Mouse (Mus musculus): ENCODE measurements at regions not wholly inside any gene's neighbourhood (a gene's known extent, or its start where the extent isn't known, plus 50 kb on each side); places are given as distances from the start of the nearest gene placed in this dataset.

DNA sequence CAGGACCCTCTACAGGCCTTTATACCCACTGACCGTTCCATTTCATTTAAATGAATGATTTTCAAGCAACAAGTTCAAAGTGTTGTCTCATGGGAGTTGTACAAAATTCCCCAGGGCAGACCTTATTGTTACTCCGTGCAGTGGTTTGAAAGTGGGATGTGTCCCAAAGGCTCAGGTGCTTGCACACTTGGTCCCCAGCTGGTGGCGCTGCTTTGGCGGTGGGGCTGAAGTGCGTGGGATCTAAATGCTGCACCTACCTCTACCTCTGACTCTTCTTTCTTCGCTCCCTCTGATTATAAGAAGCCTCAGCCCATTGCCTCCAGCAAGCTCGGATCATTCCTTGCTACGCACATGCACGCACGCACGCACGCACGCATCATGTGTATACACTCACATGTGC lies 131.0 kb upstream of the Cops8 start:
- Histone ChIP-seq H3K27ac (no peak overlapping the region), H3K4me3 (no peak overlapping the region)
- no peak for TF ChIP-seq CTCF (IDR thresholded peaks at IDR 0.05)
- no peak for DNase-seq
- intact Hi-C loops (cut with DNase I) = no loop called here

DNA sequence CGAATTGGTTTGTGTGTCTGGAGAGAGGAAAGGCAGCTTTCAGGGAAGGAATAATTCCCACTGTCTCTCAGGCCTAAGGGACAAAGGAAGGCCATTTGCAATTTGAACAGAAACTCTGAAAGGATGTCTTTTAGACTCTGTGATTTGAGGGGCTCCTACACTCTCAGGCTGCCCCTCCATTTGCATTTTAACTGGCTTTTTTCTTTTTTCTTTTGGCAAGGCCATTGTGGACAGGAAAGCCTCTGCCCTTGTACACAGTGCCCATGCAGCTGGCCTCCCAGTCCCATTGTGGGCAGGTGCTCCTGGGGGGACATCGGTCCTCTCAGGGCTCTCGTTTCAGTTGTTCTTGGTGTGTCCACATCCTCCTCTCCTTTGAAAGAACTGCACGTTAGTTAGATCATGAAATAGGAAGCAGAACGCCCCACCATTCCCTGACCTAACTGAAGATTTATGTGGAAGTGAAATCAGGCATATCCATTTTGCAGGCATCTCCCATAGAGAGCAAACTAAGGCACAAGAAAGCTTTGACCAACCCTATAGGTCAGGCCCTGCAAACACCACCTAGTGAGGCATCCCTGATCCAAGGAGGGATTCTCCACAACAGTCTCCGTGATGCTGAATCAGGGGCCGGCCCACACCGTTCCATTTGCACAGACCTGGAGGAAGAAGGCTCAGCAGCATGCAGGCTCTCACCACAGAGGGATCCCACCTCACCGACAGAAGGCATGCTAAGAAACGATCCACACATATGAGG lies 127.5 kb upstream of the Cops8 start:
- no peak for DNase-seq
- TF ChIP-seq CTCF (IDR thresholded peaks at IDR 0.05) = no peak
- intact Hi-C loops (cut with DNase I) = no loop called here
- H3K4me3 ChIP-seq = no peak overlapping the region
- no peak overlapping the region for H3K27ac ChIP-seq

DNA sequence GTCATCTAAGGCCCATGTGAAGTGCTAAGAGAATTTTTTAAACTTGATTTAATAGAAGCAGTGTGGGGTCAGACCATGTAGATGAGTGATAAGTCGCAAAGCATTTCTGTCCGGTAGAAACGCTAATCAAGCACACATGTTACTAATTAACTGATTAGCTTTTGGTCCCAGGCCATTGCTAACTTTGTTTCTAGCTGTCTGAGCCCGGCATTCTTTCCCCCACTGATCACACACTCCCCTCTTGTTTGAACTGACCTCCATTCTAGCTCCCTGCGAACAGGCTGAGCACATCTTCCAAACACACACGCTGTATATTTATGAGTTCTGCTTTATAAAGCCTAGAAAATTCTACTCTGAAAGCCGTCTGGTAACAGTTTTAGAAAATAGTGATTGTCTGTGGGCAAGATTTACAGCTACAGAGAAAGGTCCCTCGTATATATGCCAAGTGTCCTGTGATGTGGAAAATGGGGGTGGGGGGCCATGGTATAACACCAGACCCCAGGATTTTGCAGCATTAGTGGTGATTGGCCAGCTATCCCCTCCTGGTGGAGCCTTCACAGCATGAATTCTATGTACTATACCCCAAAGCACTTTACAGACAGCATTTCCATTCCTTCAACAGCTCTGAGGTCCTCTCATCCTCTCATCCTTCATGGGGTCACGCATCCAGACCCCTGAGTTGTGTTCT lies 126.1 kb upstream of the Cops8 start:
- H3K27ac ChIP-seq = no peak overlapping the region
- H3K4me3 ChIP-seq = no peak overlapping the region
- no peak for TF ChIP-seq CTCF (IDR thresholded peaks at IDR 0.05)
- intact Hi-C loops (cut with DNase I) = no loop called here
- no peak for DNase-seq

DNA sequence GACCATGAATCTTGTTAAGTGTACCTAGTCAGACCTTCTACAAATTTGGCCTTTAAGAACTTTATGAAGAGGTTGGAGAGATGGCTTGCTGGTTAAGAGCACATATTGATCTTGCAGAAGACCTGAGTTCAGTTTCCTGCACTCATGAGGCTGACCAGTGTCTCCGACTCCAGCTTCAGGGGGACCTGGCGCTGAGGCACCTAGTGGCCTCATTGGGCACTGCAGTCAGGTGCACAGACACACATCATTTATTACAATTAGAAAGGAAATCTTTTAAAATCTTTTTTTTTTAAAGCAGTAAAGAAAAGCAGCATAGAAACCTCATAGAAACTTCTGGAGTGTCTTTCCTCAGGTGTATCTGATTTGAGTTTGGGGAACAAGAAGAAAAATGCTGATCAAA lies 123.9 kb upstream of the Cops8 start:
- no peak for DNase-seq
- TF ChIP-seq CTCF (IDR thresholded peaks at IDR 0.05) = peak; percentile 16; the same call in 1 of the 2 replicates
- no peak overlapping the region for H3K27ac ChIP-seq
- H3K4me3 ChIP-seq = no peak overlapping the region
- intact Hi-C loops (cut with DNase I) = no loop called here

DNA sequence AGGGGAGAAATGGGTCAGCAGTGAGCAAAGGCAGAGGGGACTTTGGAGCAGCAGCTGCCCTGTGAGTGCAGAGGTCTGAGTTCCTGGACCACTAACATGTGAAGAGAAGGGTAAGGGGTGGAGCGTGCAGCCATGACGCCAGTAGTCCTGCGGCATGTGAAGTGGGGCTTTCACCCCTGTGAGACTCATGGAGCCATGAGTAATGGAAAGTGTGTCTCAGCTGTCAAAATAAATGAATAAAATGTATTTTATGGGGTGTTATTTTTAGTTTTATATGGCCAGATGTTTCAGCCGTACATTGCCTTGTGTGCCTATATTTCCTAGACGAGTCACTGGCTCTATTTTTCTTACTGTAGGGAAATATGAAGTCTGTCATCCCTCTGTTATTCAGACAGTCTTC lies 121.5 kb upstream of the Cops8 start:
- Histone ChIP-seq H3K27ac (no peak overlapping the region), H3K4me3 (no peak overlapping the region)
- DNase-seq = no peak
- TF ChIP-seq CTCF (IDR thresholded peaks at IDR 0.05) = no peak
- intact Hi-C loops (cut with DNase I) = no loop called here

DNA sequence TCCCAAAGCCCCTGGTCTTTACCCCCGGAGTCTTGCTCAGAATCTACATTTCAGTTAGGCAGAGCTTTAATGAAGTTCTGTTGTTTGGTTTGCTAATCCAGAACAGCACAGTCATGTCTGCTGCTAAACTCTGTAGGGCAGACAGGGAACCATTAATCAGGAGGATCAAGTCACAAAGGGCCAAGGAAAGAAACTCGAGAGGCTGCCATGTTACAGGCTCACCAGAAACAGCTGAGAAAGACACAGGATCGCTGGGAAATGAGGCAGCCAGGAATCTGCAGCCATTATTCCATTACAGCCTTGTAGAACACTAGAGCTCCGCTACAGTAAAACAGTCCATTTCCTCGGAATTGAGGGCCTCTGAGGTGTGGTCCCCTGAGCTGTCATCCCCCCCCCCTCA lies 121.1 kb upstream of the Cops8 start:
- Histone ChIP-seq H3K4me3 (no peak overlapping the region), H3K27ac (no peak overlapping the region)
- no peak for DNase-seq
- TF ChIP-seq CTCF (IDR thresholded peaks at IDR 0.05) = no peak
- intact Hi-C loops (cut with DNase I) = no loop called here

DNA sequence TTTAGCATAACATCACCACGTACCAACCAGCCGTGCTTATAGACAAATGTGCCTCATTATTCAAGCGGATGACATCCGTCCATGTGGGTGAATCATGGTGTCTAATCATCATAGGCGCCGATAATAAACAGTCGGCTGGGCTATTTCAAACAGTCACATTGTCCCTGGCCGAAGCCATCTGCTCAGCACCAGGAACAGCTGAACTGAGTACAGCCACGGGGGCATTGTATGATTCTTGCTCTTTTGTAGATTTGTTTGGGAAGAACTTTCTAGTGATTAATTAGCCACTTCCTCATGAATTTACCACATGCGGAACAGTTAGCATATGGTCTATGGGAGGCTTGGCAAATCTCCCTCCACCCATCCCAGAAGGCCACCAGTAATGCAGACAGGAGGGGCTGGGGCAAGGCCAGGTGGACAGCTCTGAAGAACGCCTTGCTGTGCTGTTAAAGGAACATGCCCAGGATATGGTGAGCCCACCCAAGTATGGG lies 116.4 kb upstream of the Cops8 start:
- no peak for TF ChIP-seq CTCF (IDR thresholded peaks at IDR 0.05)
- Histone ChIP-seq H3K4me3 (no peak overlapping the region), H3K27ac (no peak overlapping the region)
- intact Hi-C loops (cut with DNase I) = no loop called here
- DNase-seq = no peak

DNA sequence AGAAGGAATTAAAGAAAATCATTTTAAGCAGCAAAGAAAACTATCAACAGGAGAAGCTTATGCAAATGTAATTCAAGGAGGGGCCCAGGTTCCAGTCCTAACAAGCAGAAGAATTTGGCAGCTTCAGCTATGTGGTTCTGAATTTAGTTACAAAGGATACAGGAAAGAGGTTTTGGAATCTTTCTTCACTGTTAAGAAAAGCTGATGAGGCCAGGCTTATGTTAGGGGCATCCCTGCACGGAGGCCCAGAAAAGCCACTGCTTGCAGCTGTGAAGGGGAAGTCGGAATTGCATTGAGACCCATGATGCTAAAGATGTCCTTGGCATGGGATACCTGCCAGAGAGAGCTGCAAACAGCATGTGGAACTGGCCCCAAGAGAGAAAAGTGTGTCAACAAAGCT lies 114.9 kb upstream of the Cops8 start:
- intact Hi-C loops (cut with DNase I) = no loop called here
- Histone ChIP-seq H3K27ac (peak overlapping the region; percentile 10; the same call in 1 of the 2 replicates), H3K4me3 (no peak overlapping the region)
- no peak for DNase-seq
- no peak for TF ChIP-seq CTCF (IDR thresholded peaks at IDR 0.05)

DNA sequence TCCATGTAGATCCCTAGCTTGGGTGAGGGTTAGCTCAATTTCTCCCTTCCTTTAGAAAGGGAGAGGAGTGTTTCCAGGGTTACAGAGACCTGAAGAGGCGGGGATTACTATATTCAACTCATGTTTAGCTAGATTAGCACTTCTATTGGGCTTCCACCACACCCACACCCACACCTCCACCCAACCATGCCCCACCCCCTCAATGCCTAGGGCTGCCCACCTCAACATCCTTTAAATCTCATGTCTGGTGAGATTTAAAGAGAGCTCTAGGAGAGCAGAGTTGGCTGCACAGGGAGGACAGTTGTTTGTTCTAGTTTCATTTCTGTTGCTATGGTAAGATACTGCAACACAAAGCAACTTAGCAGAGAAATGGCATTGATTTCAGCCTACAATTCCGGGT lies 113.8 kb upstream of the Cops8 start:
- peak overlapping the region; percentile 20; the same call in 1 of the 2 replicates for H3K27ac ChIP-seq
- no peak for DNase-seq
- TF ChIP-seq CTCF (IDR thresholded peaks at IDR 0.05) = no peak
- H3K4me3 ChIP-seq = no peak overlapping the region
- intact Hi-C loops (cut with DNase I) = no loop called here

DNA sequence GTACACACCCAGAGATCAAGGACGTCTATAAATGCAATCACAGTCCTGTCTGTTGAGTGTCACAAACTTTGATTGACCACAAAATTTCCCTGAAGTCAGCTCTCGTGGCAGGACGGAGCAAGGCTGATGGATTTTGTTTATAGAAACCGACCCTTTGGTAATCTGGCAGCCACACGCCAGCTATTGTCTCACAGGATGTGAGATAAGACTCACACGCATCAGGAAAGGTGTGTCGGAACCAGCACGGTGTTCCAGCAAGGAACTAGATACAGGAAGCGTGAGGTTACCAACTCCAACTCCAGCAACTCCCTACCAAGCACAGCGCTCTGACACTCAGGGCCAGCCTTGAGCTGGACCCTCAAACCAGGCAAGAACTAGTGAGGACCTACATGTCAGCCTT lies 112.4 kb upstream of the Cops8 start:
- peak overlapping the region; percentile 77 for H3K27ac ChIP-seq
- H3K4me3 ChIP-seq = no peak overlapping the region
- no peak for DNase-seq
- intact Hi-C loops (cut with DNase I) = loop anchor here (10.0 kb wide), 1 partner anchor 216 kb away; no protein-coding TSS in a partner anchor
- TF ChIP-seq CTCF (IDR thresholded peaks at IDR 0.05) = no peak

DNA sequence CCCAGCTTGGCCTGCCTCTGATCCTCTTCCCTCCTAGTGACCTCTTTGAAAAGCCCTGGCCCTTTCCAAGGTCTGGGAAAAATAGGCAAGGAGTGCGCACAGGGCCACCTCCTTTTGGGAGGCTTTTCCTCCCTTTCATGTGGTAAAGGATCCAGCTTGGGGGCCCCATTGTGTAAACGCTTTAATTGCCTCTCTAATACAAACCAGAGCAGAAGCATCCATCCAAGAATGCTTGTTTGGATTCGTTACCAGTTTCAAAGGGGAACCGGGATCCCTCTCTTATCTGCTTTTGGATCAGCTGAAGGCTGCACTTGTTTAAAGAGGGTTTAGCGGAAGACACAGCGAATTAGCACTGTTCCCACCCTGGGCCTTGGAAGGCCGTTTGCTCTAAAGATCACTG lies 109.3 kb upstream of the Cops8 start:
- H3K27ac ChIP-seq = peak overlapping the region; percentile 77

DNA sequence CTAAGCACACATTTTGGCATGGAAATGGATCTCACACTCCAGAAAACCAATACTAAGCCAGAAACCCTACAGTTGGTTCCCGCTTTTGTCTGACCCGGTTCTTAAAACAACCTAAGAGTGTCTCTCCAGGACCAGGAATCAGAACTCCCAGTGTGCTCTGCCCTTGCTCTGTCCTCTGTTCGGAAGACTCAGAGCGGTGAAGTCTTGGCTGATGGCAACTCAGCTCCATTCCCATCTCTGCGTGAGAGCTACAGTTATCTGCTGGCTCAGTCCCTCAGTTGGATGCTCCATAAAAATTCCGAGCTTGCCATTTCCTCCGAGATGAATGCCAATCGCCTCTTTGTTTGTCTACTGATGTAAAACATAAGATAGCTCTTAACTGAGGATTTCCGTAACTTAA lies 107.6 kb upstream of the Cops8 start:
- intact Hi-C loops (cut with DNase I) = loop anchor here (5.0 to 10.0 kb wide), 4 partner anchors 92 to 288 kb away; no protein-coding TSS in a partner anchor
- Histone ChIP-seq H3K4me3 (no peak overlapping the region), H3K27ac (peak overlapping the region; percentile 92)
- DNase-seq = no peak
- peak; percentile 13; the same call in 1 of the 2 replicates for TF ChIP-seq CTCF (IDR thresholded peaks at IDR 0.05)

More for the DNA sequence above, 109.3 kb upstream of the Cops8 start:
- no peak for TF ChIP-seq CTCF (IDR thresholded peaks at IDR 0.05)
- DNase-seq = no peak
- no peak overlapping the region for H3K4me3 ChIP-seq
- intact Hi-C loops (cut with DNase I) = loop anchor here (10.0 kb wide), 1 partner anchor 219 kb away; no protein-coding TSS in a partner anchor

DNA sequence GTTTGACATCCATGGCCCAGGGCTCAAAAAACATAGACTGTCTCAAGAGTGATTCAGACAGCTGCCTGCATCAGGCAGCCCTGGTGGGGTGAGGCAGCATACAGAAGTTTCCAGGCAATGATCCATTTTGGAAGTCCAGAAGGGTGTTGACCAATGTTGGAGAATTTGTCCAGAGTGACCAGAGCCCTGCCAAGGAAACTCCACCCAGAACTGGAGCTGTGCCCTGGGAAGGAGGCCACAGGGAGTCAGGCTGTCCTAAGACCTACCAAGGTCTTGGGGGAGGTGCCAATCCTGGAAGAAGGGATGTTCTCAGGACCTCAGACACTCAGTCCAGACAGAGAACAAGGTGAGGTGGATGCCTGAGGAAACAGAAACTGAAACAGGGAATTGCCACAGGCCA lies 105.2 kb upstream of the Cops8 start:
- TF ChIP-seq CTCF (IDR thresholded peaks at IDR 0.05) = peak; percentile 22; the same call in 1 of the 2 replicates
- intact Hi-C loops (cut with DNase I) = loop anchor here (1.0 to 10.0 kb wide), 5 partner anchors 73 to 290 kb away; no protein-coding TSS in a partner anchor
- no peak overlapping the region for H3K4me3 ChIP-seq
- H3K27ac ChIP-seq = peak overlapping the region; percentile 92
- peak; percentile 96 for DNase-seq
